Mouse (Mus musculus): Measurements from ENCODE around the gene G2e3. TPM values are rescaled to one million over a fixed set of nuclear protein-coding genes. Genes with fewer than 3 reads are reported as not detected.
A peak's percentile ranks its signal among the peaks of the same experiment; 100 is the strongest.

The G2e3 gene
- 23.7 and 28.0 TPM in 2 replicates for polyA plus RNA-seq (2015; fragmentation: Nextera tagmentation; extraction: Ambion mirVana)

GRCm38 (mm10) chr12:51347988-51348697, at the start of gene G2e3:
G2e3 (plus strand) TSS chr12:51348061.
- peak; percentile 85 for DNase-seq (ENCODE audit: low spot score)

- DNase-seq (ENCODE audit: low spot score), result no peak
Measured at GRCm38 (mm10) chr12:51323604-51324003, 24.3 kb upstream of the G2e3 start.

DNA sequence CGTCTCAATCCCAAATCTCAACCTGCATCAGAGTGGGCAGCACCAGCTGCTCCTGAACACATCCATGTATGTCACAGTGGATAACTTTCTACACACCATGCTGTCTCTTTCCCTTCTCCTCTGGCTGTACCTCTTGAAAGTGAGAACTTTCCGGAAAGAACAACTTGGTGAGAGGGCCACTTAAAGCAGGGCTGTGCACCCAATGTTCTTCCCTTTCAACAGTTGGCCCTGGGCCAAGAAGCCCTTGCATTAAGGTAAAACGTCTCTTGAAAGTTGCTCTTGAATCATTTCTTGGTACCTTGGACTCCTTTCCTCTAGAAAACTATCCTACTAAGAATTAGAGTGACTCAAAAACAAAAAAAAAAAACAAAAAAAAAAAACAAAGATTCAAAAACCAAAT, 21.0 kb upstream of the G2e3 start:
- no peak for DNase-seq (ENCODE audit: low spot score)

- no peak for DNase-seq (ENCODE audit: low spot score)
Measured at GRCm38 (mm10) chr12:51337014-51337413, 10.8 kb upstream of the G2e3 start.

DNA sequence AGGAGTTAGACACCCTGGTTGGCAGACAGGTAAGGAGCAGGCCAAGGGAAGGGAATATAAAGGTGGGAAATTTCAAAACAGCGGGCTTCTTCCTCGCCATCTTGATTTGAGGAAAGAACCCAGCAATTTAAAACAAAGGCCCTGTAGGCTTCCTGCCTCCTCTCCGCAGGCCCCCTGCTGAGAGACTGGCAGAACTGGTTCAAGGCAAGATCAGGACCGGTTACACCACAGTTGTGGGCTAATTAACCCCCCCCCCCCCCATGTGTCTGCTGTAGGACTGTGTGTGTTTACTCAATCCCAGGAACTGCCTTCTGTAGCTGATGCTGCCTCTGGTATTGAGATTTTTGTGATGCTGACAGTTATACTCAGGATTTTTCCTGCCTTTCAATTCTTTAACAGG, 1.7 kb upstream of the G2e3 start:
- DNase-seq (ENCODE audit: low spot score), result no peak

- no peak for DNase-seq (ENCODE audit: low spot score)
Measured at GRCm38 (mm10) chr12:51348698-51348998, 787 bp downstream of the G2e3 start.

- no peak for DNase-seq (ENCODE audit: low spot score)
Measured at GRCm38 (mm10) chr12:51355296-51355695, 7.4 kb downstream of the G2e3 start.

GRCm38 (mm10) chr12:51361294-51361693, 13.4 kb downstream of the G2e3 start:
- no peak for DNase-seq (ENCODE audit: low spot score)

GRCm38 (mm10) chr12:51362898-51363297, 15.0 kb downstream of the G2e3 start:
- no peak for DNase-seq (ENCODE audit: low spot score)

DNA sequence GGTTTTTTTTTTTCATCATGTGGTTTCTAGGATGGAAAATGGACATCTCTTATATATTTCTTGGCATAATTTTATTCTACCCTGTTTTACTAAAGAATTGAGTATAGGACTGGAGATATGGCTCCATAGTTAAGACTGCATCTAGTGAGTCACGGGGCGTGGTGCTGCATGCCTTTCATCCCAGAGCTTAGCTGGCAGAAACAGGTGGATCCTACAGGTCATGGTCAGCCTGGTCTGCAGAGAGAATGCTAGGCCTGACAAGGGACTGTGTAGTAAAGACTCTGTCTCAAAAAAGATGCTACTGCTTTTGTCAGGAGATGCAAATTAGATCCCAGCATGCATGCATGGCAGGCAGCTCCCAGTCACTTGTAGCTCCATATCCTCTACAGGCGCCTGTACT, 20.6 kb downstream of the G2e3 start:
- DNase-seq (ENCODE audit: low spot score), result no peak

DNA sequence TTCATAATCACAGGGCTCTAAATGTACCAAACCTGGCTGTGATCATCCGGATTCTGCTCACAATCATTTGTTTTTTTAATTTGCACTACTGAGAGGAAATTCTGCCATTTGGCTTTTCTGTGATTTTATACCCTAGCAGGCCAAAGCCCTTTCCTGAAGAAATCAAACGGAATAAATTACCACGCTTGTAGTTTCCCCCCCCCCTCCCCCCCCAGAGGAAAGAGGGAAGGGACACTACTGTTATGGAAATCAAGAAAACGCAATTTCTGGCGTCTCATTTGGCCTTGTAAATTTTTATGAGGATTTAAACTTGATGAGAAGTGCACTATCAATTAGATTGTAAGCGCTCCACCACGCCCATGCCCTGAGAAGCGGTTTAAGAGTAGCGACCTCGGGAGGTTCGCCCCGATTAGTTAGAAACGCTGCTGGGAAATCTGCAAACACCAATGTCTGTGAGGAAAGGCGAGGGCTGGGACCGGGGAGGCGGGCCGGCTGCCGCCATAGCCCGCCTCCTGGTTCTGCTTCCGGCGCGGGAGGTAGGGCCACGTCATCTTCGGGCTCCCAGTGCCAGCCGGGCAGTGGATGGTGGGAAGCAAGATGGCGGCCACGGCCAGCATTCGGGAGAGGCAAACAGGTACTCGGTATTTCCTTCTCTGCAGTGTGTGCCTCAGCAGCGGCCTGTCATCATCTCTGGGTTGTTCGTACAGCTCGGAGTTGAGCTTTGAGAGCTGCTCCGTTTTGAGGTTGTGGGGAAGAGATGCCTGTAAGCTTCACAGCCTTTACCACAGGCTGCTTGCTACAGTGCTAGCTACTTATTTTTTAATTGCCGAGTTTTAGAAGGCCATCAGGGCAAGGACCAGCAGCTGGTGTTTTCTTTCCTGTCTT, 29.4 kb downstream of the G2e3 start, which contains the start of gene Scfd1:
TSS of gene Scfd1 (plus strand) at position 508 of the 885 bp plus-strand sequence.
- peak; percentile 95 for DNase-seq (ENCODE audit: low spot score)

DNA sequence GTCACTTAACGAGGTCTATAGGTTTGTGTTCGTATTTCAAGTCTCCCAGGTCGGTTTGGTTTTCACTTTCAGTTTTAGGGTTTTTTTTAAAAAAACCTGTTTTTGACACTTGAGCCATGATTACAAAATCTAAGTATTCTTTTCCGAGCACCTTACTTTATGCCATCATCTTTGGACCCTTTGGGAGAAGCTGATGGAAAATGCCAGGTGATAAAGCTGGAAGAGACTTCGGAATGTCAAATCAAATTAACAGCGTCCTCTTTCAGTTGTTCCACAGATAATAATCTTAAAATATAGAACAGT, 30.0 kb downstream of the G2e3 start:
- DNase-seq (ENCODE audit: low spot score), result no peak

DNA sequence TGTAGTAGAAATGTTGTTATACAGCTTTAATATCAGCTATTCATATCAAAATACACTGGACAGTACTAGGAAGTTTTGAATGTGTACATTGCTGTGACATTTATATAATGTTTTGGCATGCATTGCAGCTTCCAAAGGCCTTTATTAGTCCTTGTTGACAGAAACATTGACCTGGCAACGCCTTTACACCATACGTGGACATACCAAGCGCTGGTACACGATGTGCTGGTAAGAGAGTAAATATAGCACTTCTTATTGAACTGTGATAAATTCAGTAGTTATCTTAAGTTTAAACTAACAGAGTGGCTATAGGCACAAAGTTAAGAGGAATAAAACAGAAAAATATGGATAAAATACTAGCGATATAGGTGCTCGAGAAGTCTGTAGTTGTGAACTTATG, 52.0 kb downstream of the G2e3 start:
- DNase-seq (ENCODE audit: low spot score), result no peak

DNA sequence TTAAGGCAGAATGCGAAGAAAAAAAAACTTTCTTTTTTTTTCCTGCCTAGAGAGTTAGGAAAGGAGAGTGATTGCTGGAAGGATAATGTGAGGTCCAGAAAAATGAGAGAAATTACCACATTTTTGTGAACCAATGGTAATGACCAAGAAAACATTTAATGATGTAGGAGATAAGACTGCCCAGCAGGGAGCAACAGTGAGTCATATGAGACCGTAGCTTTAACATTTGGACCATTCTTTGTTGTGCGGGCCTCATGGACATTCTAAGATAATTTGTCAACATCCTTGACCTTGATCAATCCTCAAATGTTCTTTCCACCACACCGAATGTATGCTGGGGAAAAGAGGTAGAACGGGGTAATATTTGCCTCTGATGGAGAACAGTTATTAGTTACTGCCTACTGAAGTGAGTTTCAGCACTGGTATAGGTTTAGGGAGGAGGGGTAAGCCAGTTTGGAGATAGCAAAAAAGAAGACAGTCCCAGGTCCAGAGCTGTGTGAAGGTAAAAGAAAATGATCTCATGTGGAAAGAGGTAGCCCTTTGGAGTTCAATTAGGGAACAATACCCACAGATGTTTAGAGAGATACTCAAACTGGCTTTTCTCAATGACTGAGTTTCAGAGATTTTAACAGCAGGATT, 54.3 kb downstream of the G2e3 start:
- peak; percentile 15 for DNase-seq (ENCODE audit: low spot score)

DNA sequence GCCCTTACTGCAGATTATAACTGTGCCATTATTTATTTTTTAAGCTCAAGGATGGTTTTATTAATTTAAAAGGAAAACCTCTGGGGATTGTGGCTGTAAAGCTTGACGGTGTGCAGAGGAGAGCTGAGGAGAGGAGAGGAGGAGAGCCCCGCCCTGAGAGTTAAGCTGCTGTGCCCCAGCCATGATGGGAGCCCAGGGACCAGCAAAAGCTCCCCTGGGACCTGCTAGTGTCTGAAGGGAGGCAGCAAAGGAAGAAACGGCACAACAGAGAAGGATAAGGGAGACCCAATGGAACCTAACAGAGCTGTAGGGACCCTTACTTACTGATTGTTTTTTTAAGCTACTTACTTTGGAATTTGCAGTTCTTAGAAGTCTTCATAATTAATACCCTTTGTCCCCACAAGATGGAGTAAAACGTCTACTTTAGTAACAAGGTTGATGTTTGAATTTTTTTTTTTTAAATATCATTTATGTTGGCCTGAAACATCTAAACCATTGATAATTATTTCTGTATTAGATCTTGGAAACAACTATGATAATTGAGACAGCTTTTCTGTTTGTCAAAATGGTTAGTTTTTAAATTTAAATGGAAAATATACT, 56.2 kb downstream of the G2e3 start:
- DNase-seq (ENCODE audit: low spot score), result peak; percentile 4

- no peak for DNase-seq (ENCODE audit: low spot score)
Measured at GRCm38 (mm10) chr12:51411362-51411761, 63.5 kb downstream of the G2e3 start.

Other genes starting within 250 kb of the G2e3 start
- 65.5 and 66.0 TPM in 2 replicates for gene Scfd1, start 29.4 kb downstream of the G2e3 start, polyA plus RNA-seq (2015; fragmentation: Nextera tagmentation; extraction: Ambion mirVana)
- gene Coch, start 245.3 kb downstream of the G2e3 start, polyA plus RNA-seq (2015; fragmentation: Nextera tagmentation; extraction: Ambion mirVana), result 1.3 and 1.6 TPM in 2 replicates